Mouse (Mus musculus) cerebellum, adult 9-10 months (tissue): ENCODE measurements around the gene Cd3eap.

Experiments used
- DNase-seq: peaks from one replicate; pipeline ENCODE4 v3.0.0; 2022

Cd3eap gene

DNA sequence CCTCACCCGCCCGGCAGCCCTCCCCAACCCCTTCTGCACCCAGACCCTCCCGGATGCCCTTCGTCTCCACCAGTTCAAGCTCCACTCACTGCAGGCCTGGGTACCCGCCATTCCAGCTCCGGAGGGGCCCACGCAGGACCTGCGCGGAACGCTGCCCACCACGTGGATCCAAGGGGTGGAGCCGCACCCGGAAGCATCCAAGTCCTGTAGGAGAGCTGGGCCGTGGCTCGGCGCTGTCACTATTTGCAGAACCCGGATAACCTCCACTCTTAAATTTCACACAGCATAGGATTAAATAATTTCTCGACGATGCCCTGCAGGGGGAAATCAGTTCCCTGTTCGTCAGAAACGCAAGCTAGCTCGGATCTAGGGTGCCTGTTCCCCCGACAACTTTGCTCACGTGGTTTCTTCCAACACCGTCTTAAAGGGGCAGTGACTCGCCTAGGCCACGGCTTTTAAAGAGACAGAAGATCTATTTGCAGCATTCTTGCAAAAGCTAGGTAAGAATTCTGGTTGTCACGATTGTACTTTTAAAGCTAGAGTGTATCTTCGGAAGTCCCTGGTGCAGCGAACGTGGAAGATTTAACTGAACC, at the start of gene Cd3eap, which contains the start of gene Ppp1r13l:
Cd3eap (minus strand) TSS at position 185 of the 593 bp plus-strand sequence.
Ppp1r13l (plus strand) TSS at position 451 of the 593 bp plus-strand sequence.
- DNase-seq: peak; percentile 90

DNA sequence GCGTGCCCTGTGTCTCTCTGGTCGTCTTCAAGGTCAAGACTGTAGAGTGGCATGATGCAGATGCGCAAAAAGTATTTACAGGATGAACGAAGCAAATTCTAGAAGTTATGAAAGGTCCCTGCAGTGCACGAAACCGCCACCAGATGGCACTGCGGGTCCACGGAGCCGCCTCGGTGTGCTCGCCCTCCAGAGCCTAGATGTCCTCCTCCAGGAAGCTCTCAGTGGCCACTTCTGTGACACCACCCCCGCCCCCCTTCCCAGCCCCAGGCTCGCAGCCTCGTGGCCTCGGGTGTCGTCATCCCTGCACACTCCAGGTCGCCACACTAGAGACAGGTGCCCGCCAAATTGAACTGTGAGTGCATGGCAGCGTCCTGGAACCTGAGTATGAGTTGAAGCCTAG, 46.1 kb upstream of the Cd3eap start:
- DNase-seq: peak; percentile 79

DNA sequence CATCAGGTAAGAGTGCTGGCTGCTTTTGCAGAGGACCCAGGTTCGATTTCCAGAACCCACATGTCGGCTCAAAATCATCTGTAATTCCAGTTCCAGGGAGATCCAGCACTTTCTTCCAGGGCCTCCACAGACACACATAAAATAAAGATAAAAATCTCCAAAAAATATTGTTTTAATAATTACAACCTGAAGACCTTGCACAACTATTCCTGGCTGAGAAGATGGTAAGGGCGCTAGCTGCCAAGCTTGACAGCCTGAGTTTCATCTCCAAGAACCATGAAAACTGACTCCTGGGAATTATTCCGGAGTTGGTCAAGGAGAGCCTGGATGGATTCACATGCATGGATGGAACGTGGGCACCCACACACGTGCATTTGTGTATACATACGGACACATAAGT, 45.2 kb upstream of the Cd3eap start, which contains the start of gene Ckm:
Ckm (plus strand) TSS at position 301 of the 400 bp plus-strand sequence.
- no peak for DNase-seq

DNA sequence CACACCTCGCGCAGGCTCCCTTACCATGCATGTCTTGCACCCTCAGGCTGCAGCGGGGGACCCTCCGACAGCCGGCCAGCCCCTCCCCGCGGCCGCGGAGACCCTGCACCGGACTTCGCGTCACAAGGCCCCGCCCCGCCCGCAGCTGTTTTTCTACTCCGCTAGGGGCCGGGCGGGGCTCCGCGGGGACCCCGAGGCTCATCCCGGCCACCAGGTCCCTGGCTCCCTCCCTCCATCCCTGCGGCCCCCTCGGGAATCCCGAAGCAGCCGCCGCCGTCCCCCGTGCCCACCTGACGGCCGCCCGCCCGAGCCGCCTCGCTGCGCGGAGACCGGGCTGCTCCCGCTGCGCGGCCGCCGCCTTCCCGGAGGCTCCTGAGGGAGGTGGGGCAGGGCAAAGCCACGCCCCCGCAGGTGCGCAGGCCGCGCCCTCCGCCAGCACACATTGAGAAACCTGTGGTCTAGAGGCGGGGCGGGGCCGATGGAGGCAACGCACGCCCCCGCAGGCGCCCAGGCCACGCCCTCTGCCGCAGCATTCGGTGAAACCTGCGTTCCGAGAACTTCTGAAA, 44.5 kb upstream of the Cd3eap start, which contains the start of gene Klc3:
Klc3 (minus strand) TSS at position 374 of the 566 bp plus-strand sequence.
- no peak for DNase-seq

DNA sequence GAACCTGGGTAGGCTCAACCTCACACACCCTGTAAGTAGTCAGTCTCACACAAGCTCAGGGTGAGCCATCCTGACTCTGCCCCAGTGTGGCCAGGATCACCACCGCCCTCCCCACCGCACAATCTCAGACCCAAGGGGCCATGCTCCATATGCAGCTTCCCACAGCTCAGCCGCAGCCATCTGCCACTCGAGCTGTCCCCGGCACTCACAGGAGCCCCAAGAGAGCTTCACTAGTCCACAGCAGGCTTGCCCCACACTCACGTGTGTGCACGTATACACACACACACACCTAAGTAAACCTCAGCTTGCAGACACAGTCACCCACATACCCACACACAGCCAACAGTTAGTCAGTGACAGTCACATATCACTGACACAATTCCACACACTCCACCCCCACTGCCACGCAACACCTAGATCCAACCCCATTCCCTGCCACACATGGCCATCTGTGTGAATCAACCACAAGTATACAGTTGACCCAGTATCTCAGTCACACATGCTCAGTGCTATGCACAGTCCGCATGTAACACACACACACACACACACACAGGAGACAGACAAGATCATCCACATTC, 43.3 kb upstream of the Cd3eap start:
- DNase-seq: no peak

DNA sequence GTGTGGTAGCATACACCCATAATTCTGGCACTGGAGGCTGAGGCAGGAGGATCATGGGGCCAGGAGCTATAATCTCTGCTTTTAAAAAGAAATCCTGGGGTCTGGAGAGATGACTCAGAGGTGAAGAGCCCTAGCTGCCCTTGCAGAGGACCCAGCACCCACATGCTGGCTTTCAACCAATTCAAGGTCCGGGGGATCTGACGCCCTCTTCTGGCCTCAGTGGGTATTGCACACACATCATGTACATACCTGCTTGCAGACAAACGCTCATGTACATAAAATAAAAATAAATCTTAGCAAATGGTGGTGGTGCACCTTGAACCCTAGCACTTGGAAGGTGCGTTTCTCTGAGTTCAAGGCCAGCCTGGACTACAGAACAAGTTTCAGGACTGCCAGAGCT, 41.7 kb upstream of the Cd3eap start:
- no peak for DNase-seq

DNA sequence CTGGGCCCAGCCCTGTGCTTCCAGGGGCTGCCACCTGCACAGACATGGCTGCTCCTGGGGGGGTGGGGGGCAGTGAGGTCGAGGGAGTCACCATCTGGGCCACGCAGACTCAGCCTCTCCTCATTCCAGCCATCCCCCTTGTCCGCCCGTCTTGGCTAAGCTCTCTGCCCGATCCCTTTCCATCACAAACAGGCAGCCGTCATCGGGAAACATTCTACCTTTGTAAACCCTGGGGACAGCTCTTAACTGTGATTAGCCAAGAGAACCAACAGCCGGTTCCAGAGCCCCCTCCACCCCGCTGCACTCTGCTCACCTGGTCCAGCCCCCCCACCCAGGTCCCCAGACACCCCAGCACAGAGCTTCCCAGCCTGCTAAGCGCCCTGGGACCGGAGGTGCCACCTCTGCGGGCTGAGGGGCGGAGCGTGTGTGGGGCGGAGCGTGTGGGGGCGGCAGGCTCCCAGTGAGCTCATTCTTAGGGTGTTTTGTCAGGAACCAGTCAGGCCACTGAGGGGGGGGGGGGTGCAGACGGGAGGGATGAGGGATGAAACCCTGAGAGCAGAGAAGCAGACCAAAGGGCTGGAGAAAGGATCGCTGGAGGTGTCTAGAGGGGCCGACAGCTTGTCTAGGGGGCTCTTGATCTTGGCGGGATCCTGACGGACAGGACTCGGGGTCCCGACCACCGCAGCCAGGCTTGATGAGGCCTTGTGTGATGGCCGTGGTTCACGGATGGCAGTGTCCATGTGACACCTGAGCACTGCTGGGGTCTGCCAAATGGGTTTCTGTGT, 40.4 kb upstream of the Cd3eap start:
- DNase-seq: no peak

DNA sequence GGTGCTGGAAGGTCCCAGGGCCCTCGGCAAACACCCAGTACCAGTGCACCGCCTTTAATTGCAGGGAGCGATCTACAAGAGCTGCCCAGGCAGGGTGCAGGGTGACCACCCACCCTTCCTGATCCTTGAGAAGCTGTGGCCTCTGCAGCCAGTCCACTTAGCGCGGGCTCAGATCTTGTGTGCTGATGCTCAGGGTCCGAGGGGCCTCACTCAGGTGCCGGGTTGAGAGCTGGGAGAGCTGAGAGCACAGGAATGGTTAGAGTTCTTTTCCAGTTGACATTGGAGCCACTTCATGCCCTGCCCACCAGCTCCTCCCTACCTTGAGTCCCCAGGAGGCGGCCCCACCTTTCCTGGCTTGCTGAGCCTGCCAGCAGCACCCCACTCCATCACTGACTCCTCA, 35.2 kb upstream of the Cd3eap start:
- DNase-seq: no peak

DNA sequence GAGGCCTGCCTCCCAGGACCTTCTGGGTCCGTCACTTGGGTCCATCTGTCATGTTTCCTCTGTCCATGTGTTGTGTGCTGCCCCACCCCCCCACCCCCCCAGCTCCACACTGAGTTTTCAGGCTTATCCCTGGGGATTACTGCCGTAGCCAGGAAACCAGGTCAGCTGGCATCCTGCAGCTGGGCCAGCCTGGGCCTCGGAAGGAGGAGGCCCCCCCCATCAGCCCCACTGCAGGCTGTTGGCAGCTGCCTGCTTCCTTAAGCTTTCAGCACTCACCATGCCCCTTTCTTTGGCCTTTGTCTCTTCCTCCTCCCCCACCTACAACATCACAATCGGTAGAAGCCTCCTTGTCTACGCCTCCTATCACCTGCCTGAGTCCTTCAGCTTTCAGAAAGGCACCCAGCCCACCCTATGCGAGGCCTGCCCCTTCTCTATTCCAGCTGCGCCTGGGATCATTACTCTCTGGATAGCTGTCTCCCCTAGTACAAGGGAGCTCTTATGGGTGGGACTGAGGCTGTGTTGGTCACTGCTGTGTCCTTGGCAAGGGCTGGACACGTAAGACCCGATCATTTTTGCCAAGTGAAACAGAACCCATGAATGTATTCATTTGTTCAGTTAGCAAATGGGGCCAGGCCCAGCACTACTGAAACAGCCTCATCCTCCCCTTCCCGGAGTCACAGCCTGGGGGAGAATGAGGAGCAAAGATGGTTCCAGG, 29.6 kb upstream of the Cd3eap start:
- no peak for DNase-seq

DNA sequence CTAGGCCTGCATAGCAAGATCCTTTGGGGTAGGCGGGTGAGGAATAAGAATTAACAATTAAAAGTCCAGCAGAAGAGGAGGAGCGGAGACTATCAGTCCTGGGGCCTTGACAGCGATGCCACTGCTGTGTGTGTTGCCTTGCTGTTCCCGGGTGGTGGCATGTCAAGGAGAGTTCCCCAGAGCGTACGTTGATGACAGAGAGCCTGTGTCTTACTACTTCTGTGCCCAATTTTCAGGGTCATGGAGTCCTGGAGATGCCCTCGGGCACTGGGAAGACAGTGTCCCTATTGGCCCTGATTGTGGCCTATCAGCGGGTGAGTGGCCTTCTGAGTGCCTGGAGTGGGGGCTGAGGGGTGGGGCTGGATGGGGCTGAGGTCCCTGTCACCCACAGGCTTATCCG, 24.4 kb upstream of the Cd3eap start:
- no peak for DNase-seq

DNA sequence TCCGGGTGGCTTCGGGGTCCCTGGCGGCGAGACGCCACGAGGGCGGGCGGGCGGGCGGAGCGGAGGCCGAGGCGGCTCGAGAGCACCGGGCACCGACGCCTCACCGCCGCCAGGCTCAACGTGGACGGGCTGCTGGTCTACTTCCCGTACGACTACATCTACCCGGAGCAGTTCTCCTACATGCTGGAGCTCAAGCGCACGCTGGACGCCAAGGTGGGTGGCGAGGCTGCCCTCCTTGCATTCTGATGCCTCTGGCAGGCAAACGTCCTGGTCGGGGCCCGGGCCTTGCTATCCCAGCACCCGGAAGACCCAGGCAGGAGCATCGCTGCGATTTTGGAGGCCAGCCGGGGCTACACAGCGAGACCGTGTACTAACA, 22.9 kb upstream of the Cd3eap start:
- peak; percentile 51 for DNase-seq

DNA sequence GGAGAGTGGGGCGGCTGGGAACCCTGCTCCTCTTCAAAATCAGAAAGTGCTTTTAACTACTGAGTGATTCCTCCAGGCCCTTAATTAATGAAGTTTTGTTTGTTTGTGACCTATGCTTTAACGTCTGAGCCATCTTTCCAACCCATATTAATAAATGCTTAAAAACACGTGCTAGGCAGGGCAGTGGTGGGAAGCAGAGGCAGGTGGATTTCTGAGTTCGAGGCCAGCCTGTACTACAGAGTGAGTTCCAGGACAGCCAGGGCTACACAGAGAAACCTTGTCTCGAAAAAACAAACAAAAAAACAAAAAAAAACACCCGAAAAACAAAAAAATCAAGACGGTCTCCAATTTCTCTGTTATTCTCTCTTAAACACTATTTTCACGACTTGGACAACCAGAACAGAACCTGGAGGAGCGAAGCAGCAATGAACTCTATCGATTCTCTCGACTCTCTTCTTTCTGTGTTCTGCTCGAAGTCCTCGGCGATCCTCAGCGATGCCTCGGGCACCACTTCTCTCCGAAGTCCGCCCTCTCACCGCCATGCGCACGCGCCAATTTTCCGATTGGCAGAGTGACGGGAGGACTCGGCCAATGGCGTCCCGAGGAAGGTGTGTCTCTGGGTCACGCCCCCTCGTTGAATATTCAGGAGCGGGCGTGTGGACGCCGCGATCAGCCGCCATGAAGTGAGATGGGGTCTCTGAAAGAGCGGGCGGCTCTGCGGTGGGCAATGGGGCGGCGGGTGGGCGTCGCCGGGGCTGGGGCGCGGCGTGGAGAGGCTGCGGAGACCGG, 22.3 kb upstream of the Cd3eap start, which contains the start of gene Ercc2:
Ercc2 (plus strand) TSS at position 634 of the 789 bp plus-strand sequence.
- DNase-seq: peak; percentile 98

DNA sequence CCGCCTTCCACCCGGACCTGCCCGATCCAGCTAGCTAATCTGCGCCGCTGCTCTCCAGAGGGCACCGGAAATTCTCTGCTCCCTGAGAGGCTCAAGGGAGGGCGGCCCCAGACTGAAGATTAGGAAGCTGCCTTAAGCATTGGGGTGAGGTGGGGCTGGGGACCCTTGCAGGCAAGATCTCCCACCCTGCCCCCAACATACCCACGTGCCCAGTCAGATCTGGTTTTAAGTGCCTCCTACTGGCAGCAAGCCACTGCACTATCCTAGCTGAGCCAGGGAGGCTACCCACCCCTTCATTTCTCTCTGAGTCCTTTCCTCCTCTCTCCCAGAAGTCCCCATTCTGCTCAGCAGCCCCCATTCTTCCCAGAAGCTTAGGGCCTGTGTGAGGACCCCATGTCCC, 18.8 kb upstream of the Cd3eap start:
- DNase-seq: no peak

DNA sequence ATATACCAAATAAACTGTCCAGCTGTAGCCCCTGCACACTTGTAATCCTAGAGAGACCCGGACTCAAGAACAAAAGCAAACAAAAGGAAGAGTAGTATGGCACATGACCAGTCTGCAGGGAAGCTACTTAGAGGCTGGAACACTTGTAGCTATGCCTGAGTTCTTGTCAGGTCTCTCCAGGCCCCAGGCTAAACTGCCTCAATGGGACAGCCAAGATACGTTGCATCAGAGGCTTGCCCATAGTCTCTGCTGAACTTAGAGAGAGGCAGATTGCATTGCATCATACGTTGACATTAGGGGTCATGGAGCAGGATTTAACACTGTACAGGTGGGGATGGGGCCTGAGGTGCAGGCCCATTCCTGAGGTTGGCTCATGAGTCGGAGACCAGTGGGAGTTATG, 16.7 kb upstream of the Cd3eap start:
- no peak for DNase-seq

DNA sequence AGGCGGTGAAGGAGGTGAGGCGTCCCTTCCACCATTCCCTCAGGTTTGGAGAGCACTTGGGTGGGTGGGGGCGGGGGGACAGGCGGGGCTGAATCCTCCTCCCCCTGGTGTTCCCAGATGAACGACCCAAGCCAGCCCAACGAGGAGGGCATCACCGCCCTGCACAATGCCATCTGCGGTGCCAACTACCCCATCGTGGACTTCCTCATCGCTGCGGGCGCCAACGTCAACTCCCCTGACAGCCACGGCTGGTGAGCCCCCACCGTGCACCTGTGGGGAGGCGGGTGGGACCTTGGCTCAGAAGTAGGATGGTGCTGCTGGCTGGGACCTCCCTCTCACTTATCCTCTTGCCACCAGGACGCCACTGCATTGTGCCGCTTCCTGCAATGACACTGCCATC, 16.1 kb upstream of the Cd3eap start:
- DNase-seq: no peak

DNA sequence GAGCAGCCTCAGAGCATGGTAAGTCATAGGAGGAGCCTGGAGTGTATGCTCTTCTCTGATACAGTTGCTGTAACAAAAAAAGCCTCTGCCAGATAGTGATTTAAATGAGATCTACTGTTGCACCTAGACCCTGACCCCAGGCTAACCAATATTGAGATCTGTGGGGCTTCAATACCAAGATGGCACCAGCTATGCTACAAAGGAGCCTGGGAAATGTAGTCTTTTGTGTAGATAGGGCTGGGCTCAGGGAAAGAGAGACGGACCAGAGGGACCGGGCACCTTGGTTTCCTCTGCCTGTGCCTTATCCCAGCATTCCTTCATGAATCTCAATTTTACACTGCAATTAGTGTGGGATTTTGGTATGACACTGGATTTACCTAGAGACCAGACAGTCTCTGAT, 14.1 kb upstream of the Cd3eap start:
- no peak for DNase-seq

DNA sequence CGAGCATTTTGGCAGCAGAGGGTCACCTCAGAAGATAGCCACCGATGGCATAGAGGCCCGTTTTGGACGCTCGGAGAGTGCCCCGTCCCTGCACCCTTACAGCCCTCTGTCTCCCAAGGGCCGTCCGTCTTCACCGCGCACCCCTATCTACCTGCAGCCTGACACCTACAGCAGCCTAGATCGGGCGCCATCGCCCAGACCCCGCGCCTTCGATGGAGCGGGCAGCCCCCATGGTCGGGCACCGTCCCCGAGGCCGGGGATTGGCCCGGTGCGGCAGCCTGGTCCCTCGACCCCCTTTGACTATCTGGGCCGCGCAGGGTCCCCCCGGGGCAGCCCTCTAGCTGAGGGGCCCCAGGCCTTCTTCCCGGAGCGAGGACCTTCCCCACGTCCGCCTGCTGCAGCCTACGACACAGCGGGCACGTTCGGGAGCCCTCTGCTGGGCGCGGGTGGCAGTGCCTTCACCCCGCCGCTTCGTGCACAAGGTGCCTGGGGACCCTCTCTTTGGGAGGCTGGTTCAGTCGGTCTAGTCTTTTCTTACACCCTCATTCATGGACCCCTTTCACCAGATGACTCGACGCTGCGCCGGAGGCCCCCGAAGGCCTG, 10.6 kb upstream of the Cd3eap start:
- DNase-seq: peak; percentile 77

DNA sequence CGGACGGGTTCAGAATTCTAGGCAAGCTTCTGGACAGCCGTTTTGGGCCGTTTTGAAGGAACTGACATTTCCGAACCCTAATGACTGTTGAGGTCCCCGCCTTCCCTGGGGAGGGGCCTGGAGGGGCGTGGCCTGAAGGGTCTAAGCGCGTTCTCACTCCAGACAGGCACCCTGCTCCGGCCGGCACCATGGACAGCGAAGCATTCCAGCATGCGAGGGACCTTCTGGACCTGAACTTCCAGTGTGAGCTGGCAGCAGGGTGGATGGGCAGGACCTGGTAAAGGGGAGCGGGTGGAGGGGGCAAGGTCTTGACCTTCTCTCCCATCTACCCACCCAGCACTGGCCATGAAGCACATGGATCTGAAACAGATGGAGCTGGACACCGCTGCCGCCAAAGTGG, 9.1 kb upstream of the Cd3eap start:
- DNase-seq: no peak

DNA sequence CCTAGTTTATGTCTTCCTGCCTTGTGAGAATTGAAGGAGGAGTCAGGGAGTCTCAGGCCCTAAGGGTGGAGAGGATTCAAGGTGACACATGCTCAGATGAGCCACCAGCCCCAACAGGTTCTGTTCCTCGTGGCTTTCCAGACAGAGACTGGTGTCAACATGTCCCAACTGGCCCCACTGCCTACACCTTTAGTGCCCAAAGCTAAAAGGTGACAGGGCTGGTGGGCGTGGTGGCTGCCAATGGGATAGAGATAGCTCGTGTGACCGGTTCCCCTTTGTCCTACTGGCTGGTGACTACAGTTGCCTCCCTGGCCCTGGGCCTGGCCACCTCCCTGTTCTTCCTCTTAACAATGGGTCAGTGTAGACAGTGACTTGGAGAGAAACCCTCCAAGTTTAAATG, 6.1 kb upstream of the Cd3eap start:
- DNase-seq: no peak

DNA sequence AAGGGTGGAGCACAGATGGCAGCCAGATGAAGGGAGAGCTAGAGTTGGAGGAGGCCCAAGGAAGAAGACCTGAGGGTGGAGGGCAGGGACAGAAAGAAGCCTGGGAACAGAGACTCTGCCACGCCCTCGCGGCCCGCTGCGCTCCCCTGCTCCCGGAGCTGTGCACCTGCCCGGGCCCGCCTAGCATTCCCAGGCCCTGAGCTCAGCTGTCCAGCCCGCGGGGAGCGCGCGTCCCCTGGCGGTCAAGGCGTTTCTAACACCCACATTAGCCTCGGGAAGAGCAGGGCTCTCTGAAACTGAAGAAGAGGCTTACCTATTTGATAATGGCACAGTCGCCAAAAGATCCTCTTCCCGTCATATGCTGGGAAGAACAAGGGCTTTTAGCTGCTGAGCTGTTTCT, 4.6 kb upstream of the Cd3eap start:
- peak; percentile 81 for DNase-seq

DNA sequence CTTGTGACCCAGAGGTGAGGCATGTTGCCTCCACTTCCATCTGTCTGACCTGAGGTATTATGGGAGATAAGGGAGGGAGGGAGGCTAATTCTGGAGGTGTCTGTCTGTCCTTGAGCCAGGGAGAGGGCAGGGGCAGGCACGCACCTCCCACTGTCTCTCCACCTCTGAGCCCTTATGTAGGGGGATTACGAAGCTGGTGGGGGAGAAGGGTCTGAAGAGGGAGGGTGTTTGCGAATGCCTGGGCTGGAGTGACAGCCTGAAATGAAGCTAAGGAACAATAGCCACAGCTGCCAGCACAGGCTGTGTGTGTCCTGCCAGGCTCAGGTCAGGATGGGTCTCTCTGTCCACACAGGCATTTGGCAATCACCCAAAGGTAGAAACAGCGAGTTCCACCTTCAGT, 3.0 kb upstream of the Cd3eap start:
- peak; percentile 69 for DNase-seq

DNA sequence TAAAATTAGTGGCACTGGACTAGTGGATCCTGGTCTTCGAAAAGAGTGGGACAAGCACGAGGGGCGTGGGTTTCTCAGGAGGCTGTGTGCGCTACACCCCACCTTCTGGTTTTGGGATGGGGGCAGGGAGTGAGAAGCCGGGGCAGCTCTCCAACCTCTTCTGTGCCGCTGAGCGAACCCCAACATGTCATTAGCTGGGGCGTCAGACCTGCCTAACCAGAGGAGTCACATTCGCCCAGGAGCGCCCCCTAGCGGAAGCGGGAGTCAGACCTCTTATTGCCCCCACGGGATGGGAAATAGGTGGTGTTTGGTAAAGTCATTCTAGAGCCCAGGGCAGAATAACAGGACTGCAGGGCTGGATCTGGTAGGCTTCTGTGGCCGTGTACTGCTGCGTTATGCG, 2.4 kb upstream of the Cd3eap start:
- peak; percentile 84 for DNase-seq
